Mouse (Mus musculus) embryonic fibroblast, embryonic 13.5 days (primary cell): ENCODE measurements around the gene Veph1.

ENCODE experiments used
- CTCF ChIP-seq: IDR thresholded peaks from 2 replicates; pipeline ENCODE4 v1.5.1; 2011; ENCODE audit warnings: mild to moderate bottlenecking, control low read depth, low read length, moderate library complexity, borderline replicate concordance; ENCODE audit not compliant: insufficient read depth
- POLR2A ChIP-seq: IDR thresholded peaks from 2 replicates; pipeline ENCODE4 v1.6.1; 2011; ENCODE audit warnings: low read depth, mild to moderate bottlenecking, control low read depth, low read length, moderate library complexity

GRCm38 (mm10) chr3:66101074-66101473 is 195.6 kb downstream of the Veph1 start:
- TF ChIP-seq CTCF (no peak), POLR2A (no peak)
